Mouse (Mus musculus): ENCODE measurements around the gene Rgs9. TPM values are rescaled to one million over a fixed set of nuclear protein-coding genes. Genes with fewer than 3 reads are reported as not detected.

Rgs9 gene
- polyA plus RNA-seq, 1 experiment, result 2.9 TPM

DNA sequence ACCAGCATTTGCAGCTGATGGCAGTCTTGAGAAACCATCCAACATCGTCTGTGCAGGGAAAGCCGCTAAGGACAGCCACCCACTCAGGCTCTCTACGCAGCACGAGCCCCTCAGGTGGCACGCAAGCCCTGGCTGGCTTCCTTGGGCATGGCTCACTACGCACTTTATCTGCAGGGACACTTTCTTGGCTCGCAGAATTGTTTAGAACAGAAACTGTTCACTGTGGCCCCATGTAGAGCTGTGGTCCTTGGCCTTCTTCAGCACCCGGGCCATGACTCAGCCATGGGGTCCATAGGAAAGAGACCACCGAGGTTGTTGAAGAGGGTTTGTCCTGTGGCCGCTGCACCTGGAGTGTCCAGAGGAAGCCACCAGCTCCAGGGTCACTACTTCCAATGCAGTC lies 30.0 kb upstream of the Rgs9 start:
- 87% methylated on average over 10 of the region's 10 CpGs for WGBS
- Histone ChIP-seq H3K27me3 (ENCODE audit: control insufficient read depth, insufficient read depth, low read length) (no peaks in the 10 kb centered on the region), H3K36me3 (ENCODE audit: control insufficient read depth, insufficient read depth, low read length) (no peaks in the 10 kb centered on the region), H3K4me3 (ENCODE audit: low read depth, low read length) (no peak overlapping the region), H3K4me1 (ENCODE audit: control insufficient read depth, insufficient read depth, insufficient read length, low read length) (peaks cover 10% of the 10 kb centered on the region; the same call in 1 of the 2 replicates), H3K27ac (ENCODE audit: insufficient read depth, low read depth, low read length) (no peak overlapping the region)
- TF ChIP-seq CTCF (IDR thresholded peaks at IDR 0.05; ENCODE audit: extremely low read depth, insufficient read length, insufficient replicate concordance, low read depth, low read length) (no peak), POLR2A (IDR thresholded peaks at IDR 0.05; ENCODE audit: low read depth, low read length) (no peak)

DNA sequence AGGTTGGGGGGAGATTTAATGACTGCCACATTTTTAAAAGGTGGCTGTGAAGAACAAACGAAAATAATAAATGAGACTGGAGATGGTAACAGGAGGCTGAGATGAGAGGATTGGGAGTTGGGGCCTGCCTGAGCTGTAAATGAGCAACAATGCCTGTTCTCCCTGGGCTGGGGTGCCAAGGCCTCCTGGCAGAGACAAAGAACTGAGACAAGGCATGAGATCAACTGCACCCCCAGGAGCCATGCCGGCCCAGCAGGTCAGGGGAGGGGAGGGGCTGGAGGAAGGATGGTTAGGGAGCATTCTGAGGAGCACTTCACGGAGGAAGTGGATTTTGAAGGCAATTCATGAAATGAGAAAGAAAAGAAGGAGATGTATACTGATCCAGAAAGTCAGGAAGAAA lies 29.5 kb upstream of the Rgs9 start:
- Histone ChIP-seq H3K4me3 (ENCODE audit: low read depth, low read length) (no peak overlapping the region), H3K27me3 (ENCODE audit: control insufficient read depth, insufficient read depth, low read length) (no peaks in the 10 kb centered on the region), H3K27ac (ENCODE audit: insufficient read depth, low read depth, low read length) (no peak overlapping the region), H3K4me1 (ENCODE audit: control insufficient read depth, insufficient read depth, insufficient read length, low read length) (peaks cover 10% of the 10 kb centered on the region; the same call in 1 of the 2 replicates), H3K36me3 (ENCODE audit: control insufficient read depth, insufficient read depth, low read length) (no peaks in the 10 kb centered on the region)
- WGBS, result 70% methylated on average over 3 of the region's 3 CpGs
- TF ChIP-seq CTCF (IDR thresholded peaks at IDR 0.05; ENCODE audit: extremely low read depth, insufficient read length, insufficient replicate concordance, low read depth, low read length) (no peak), POLR2A (IDR thresholded peaks at IDR 0.05; ENCODE audit: low read depth, low read length) (no peak)

DNA sequence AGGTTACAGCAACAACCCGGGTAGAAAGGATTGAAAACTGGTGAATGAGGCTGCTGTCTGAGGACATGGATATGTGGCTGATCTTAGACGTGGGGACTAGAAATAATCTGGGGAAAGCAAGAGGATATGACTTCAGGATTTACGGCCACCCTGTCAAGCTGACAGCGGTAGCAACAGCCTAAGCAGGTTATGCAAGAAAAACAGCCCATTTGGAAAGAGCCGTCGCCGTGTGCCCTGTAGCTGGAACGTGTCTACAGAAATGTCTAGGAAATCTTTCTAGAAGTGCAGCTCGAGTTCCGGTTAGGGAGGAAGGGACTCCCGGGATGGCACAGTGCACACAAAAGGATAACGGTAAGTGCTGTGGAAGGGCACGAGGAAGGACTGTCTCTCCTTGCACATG lies 28.3 kb upstream of the Rgs9 start:
- 46% methylated on average over 13 of the region's 13 CpGs for whole genome bisulfite sequencing
- H3K4me1 ChIP-seq (ENCODE audit: control insufficient read depth, insufficient read depth, insufficient read length, low read length), result peaks cover 5% of the 10 kb centered on the region; the same call in 1 of the 2 replicates
- no peaks in the 10 kb centered on the region for H3K27me3 ChIP-seq (ENCODE audit: control insufficient read depth, insufficient read depth, low read length)
- H3K4me3 ChIP-seq (ENCODE audit: low read depth, low read length), result no peak overlapping the region
- no peak overlapping the region for H3K27ac ChIP-seq (ENCODE audit: insufficient read depth, low read depth, low read length)
- TF ChIP-seq POLR2A (IDR thresholded peaks at IDR 0.05; ENCODE audit: low read depth, low read length), result no peak
- TF ChIP-seq CTCF (IDR thresholded peaks at IDR 0.05; ENCODE audit: extremely low read depth, insufficient read length, insufficient replicate concordance, low read depth, low read length), result no peak
- H3K36me3 ChIP-seq (ENCODE audit: control insufficient read depth, insufficient read depth, low read length), result no peaks in the 10 kb centered on the region

DNA sequence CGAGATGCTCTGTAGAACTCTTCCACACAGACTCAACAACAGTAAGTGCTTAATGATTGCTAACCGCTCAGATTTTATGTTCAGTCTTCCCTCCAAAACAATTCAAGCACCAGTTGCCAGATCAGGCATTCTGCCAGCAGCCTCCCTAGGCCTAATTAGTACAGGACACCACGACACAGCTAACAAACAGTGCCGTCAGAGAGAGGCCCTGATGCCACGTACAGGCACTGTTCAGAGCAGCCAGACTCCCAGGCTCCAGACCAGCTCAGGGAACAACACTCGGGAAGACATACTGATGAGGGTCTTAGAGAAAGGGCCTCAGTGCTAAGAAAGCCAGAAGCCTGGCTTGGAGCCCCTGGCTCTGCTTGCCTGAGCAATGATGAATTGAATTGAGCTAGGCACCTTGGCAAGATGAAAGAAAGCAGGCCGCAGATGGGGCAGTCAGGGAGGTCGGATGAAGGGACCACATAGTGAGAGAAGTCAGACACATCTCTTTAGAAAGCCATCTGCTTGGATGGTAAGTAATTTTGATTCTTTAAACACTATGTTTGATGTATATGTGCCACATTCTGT lies 22.5 kb upstream of the Rgs9 start:
- H3K36me3 ChIP-seq (ENCODE audit: control insufficient read depth, insufficient read depth, low read length), result no peaks in the 10 kb centered on the region
- WGBS, result 58% methylated on average over 8 of the region's 8 CpGs
- H3K4me3 ChIP-seq (ENCODE audit: low read depth, low read length), result no peak overlapping the region
- no peaks in the 10 kb centered on the region for H3K27me3 ChIP-seq (ENCODE audit: control insufficient read depth, insufficient read depth, low read length)
- no peak for TF ChIP-seq CTCF (IDR thresholded peaks at IDR 0.05; ENCODE audit: extremely low read depth, insufficient read length, insufficient replicate concordance, low read depth, low read length)
- no peak for TF ChIP-seq POLR2A (IDR thresholded peaks at IDR 0.05; ENCODE audit: low read depth, low read length)
- no peak overlapping the region for H3K27ac ChIP-seq (ENCODE audit: insufficient read depth, low read depth, low read length)
- no peaks in the 10 kb centered on the region for H3K4me1 ChIP-seq (ENCODE audit: control insufficient read depth, insufficient read depth, insufficient read length, low read length)

DNA sequence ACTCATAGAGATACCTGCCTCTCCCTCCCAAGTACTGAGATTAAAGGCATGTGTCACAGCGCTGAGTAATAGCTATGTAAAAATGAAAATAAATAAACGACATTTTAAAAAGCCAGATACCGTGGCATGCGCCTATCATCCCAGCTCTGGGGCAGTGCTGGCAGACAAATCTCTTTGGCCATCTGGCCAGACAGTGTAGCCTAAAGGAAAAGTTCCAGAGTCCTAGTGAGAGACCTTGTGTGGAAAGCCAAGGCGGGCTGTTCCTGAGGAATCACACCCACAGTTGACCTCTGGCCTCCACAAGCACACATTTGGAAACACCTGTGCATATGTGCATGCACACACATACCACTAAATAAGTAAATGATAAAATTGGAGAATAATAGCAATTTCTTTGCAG lies 22.0 kb upstream of the Rgs9 start:
- Histone ChIP-seq H3K27ac (ENCODE audit: insufficient read depth, low read depth, low read length) (no peak overlapping the region), H3K36me3 (ENCODE audit: control insufficient read depth, insufficient read depth, low read length) (no peaks in the 10 kb centered on the region)
- 60% methylated on average over 5 of the region's 5 CpGs for WGBS

DNA sequence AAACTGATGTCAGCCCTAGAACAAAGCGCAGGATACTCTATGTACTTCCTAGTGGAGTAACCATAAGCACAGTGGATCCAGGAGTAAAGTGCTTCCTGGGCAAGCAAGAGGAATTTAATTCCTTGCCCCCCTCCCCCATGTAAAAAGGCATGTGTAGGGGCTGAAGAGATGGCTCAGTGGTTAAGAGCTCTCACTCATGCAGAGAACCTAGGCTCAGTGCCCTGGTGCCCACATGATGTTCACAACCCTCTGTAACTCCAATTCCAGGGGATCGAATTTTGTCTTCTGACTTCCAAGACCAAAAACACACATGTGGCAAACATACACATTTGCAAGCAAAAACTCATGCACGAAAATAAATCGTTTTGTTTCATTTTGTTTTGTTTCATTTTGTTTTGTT lies 21.5 kb upstream of the Rgs9 start:
- no peaks in the 10 kb centered on the region for H3K27me3 ChIP-seq (ENCODE audit: control insufficient read depth, insufficient read depth, low read length)
- no peaks in the 10 kb centered on the region for H3K4me1 ChIP-seq (ENCODE audit: control insufficient read depth, insufficient read depth, insufficient read length, low read length)
- no peak overlapping the region for H3K4me3 ChIP-seq (ENCODE audit: low read depth, low read length)
- 87% methylated on average over 4 of the region's 4 CpGs for WGBS
- H3K27ac ChIP-seq (ENCODE audit: insufficient read depth, low read depth, low read length), result no peak overlapping the region
- no peak for TF ChIP-seq CTCF (IDR thresholded peaks at IDR 0.05; ENCODE audit: extremely low read depth, insufficient read length, insufficient replicate concordance, low read depth, low read length)
- TF ChIP-seq POLR2A (IDR thresholded peaks at IDR 0.05; ENCODE audit: low read depth, low read length), result no peak
- no peaks in the 10 kb centered on the region for H3K36me3 ChIP-seq (ENCODE audit: control insufficient read depth, insufficient read depth, low read length)

More for the DNA sequence above, 22.0 kb upstream of the Rgs9 start:
- Histone ChIP-seq H3K4me3 (ENCODE audit: low read depth, low read length) (no peak overlapping the region), H3K27me3 (ENCODE audit: control insufficient read depth, insufficient read depth, low read length) (no peaks in the 10 kb centered on the region), H3K4me1 (ENCODE audit: control insufficient read depth, insufficient read depth, insufficient read length, low read length) (no peaks in the 10 kb centered on the region)
- TF ChIP-seq CTCF (IDR thresholded peaks at IDR 0.05; ENCODE audit: extremely low read depth, insufficient read length, insufficient replicate concordance, low read depth, low read length), result no peak
- no peak for TF ChIP-seq POLR2A (IDR thresholded peaks at IDR 0.05; ENCODE audit: low read depth, low read length)

DNA sequence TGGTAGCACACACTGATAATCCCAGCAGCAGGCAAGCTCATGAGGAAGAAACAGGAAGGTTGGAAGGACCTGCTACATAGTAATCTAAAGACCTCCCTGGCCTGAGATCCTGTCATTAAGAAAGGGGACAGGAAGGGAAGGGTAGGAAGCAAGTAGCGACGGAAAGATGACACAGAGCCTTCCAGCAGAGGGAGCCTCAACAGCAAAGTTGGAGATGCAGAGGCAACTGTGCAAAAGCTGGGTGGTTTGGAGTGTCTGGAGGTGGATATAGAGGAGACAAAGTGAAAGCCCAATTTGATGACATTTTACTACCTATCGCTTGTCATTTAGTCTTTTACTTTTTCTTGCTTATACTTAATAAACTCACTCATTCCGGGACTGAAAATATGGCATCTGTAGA lies 19.0 kb upstream of the Rgs9 start:
- H3K27me3 ChIP-seq (ENCODE audit: control insufficient read depth, insufficient read depth, low read length), result no peaks in the 10 kb centered on the region
- WGBS, result 42% methylated on average over 4 of the region's 4 CpGs

More for the DNA sequence above, 19.0 kb upstream of the Rgs9 start:
- H3K4me3 ChIP-seq (ENCODE audit: low read depth, low read length), result no peak overlapping the region
- TF ChIP-seq CTCF (IDR thresholded peaks at IDR 0.05; ENCODE audit: extremely low read depth, insufficient read length, insufficient replicate concordance, low read depth, low read length), result peak; percentile 72; the same call in 1 of the 2 replicates
- no peak for TF ChIP-seq POLR2A (IDR thresholded peaks at IDR 0.05; ENCODE audit: low read depth, low read length)
- peaks cover 2% of the 10 kb centered on the region; the same call in 1 of the 2 replicates for H3K4me1 ChIP-seq (ENCODE audit: control insufficient read depth, insufficient read depth, insufficient read length, low read length)
- no peaks in the 10 kb centered on the region for H3K36me3 ChIP-seq (ENCODE audit: control insufficient read depth, insufficient read depth, low read length)
- no peak overlapping the region for H3K27ac ChIP-seq (ENCODE audit: insufficient read depth, low read depth, low read length)

Data from small intestine, adult 2 months (tissue).